Mouse (Mus musculus): Measurements from ENCODE around the gene Gm20388. TPM values are rescaled to one million over a fixed set of nuclear protein-coding genes. Genes with fewer than 3 reads are reported as not detected.
A peak's percentile ranks its signal among the peaks of the same experiment; 100 is the strongest.

Gm20388 gene
- polyA plus RNA-seq, 1 experiment from 2014 or later: not detected

DNA sequence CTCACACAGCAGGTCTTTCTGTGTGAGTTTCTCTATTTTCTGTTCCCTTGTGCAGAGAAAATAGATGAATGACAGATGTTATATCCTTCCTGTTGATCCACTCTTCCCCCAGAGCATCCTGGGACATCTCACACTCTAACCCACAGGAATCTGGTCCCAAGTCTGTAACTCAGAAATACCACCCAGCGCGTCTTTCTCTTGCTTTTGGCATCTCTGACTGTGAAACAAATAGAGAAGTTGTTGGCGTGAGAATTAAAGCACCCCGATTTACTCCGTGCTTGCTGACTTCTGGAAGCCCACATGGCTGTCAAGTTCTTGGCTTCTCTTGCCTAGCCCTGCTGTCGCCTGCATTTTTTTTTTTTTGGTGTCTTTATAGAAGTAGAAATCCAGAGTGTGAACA, 2867.1 kb downstream of the Gm20388 start:
- H3K27me3 ChIP-seq (ENCODE audit: control insufficient read depth, insufficient read depth, low read length): no peaks in the 10 kb centered on the region
- H3K4me1 ChIP-seq (replicated peaks; ENCODE audit: control insufficient read depth, insufficient read depth, low read length): peaks cover 9% of the 10 kb centered on the region
- DNase-seq (ENCODE audit: low spot score): no peak
- 87% methylated on average over 6 of the region's 6 CpGs for WGBS
- no peak overlapping the region for H3K4me3 ChIP-seq (replicated peaks; ENCODE audit: low read length)
- peaks cover 27% of the 10 kb centered on the region for H3K36me3 ChIP-seq (replicated peaks; ENCODE audit: control insufficient read depth, insufficient read depth)
- no peak for ATAC-seq (ENCODE audit: low FRiP score)
- H3K9ac ChIP-seq: no peak overlapping the region
- H3K27ac ChIP-seq: no peak overlapping the region
- no peaks in the 10 kb centered on the region for H3K9me3 ChIP-seq (ENCODE audit: control insufficient read depth, low read length)
- no peak overlapping the region for H3K4me2 ChIP-seq (replicated peaks)

DNA sequence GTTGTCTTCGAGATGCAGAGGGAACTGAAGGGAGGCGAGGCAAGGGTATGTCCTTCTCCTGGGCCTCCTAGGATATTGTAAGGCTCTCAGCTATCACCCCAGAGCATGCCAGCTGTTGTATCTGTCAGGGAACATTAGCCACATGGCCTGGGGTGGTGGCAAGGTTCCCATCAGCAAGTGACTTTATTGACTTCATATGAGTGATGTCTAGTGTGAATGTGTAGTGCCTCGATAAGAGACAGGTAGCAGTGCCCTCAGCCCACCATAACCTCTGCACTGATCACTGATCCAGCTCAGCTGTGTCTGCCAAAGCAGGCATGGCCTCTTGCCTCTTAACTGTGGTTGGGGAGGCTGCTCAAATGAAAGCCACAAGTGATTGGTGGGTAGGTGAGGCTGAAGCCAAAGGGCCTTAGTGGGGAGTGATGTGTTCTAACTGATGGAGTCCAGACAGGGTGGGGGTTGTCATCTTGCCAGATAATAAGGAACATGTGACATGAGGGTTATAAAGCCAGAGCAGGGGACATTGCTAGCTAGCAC, 2868.1 kb downstream of the Gm20388 start:
- Histone ChIP-seq H3K4me3 (replicated peaks; ENCODE audit: low read length) (no peak overlapping the region), H3K9ac (no peak overlapping the region), H3K27me3 (ENCODE audit: control insufficient read depth, insufficient read depth, low read length) (no peaks in the 10 kb centered on the region), H3K4me2 (replicated peaks) (no peak overlapping the region), H3K36me3 (replicated peaks; ENCODE audit: control insufficient read depth, insufficient read depth) (peaks cover 37% of the 10 kb centered on the region), H3K4me1 (replicated peaks; ENCODE audit: control insufficient read depth, insufficient read depth, low read length) (peaks cover 9% of the 10 kb centered on the region), H3K27ac (no peak overlapping the region), H3K9me3 (ENCODE audit: control insufficient read depth, low read length) (no peaks in the 10 kb centered on the region)
- DNase-seq (ENCODE audit: low spot score) (no peak), ATAC-seq (ENCODE audit: low FRiP score) (no peak)
- WGBS: 86% methylated on average over 3 of the region's 3 CpGs

DNA sequence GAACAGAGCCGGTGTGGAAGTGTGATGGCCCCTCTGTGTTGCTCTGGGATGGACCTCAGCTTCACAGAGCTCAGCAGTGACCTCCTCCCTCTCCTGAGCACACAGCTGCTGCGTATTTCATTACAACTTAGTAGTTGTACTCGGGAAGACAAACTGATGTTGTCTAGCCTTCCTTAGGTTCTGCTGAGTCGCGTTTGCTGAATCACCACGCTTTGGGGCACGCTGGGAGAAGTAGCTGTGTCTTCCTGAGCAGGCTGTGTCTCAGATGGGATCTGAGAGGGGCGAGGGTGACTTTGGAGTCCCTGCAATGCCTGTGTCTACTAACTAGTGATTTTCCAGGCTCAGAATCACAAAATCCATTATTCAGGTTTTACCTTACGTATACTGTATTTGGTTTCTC, 2868.6 kb downstream of the Gm20388 start:
- Histone ChIP-seq H3K4me1 (replicated peaks; ENCODE audit: control insufficient read depth, insufficient read depth, low read length) (peaks cover 9% of the 10 kb centered on the region), H3K9ac (no peak overlapping the region), H3K36me3 (replicated peaks; ENCODE audit: control insufficient read depth, insufficient read depth) (peaks cover 38% of the 10 kb centered on the region), H3K4me2 (replicated peaks) (no peak overlapping the region), H3K27me3 (ENCODE audit: control insufficient read depth, insufficient read depth, low read length) (no peaks in the 10 kb centered on the region), H3K4me3 (replicated peaks; ENCODE audit: low read length) (no peak overlapping the region), H3K9me3 (ENCODE audit: control insufficient read depth, low read length) (no peaks in the 10 kb centered on the region), H3K27ac (no peak overlapping the region)
- no peak for ATAC-seq (ENCODE audit: low FRiP score)
- no peak for DNase-seq (ENCODE audit: low spot score)
- WGBS: 81% methylated on average over 9 of the region's 9 CpGs

- DNase-seq (ENCODE audit: low spot score): no peak
- WGBS: 78% methylated on average over 1 of the region's 1 CpGs
- Histone ChIP-seq H3K27ac (no peak overlapping the region), H3K9ac (no peak overlapping the region), H3K9me3 (ENCODE audit: control insufficient read depth, low read length) (no peaks in the 10 kb centered on the region), H3K4me1 (replicated peaks; ENCODE audit: control insufficient read depth, insufficient read depth, low read length) (no peaks in the 10 kb centered on the region), H3K4me2 (replicated peaks) (no peak overlapping the region), H3K27me3 (ENCODE audit: control insufficient read depth, insufficient read depth, low read length) (no peaks in the 10 kb centered on the region), H3K4me3 (replicated peaks; ENCODE audit: low read length) (no peak overlapping the region), H3K36me3 (replicated peaks; ENCODE audit: control insufficient read depth, insufficient read depth) (peaks cover 69% of the 10 kb centered on the region)
- ATAC-seq (ENCODE audit: low FRiP score): no peak
Observed at GRCm38 (mm10) chr8:122784756-122785155, 2874.1 kb downstream of the Gm20388 start.

GRCm38 (mm10) chr8:122789796-122790195, 2879.2 kb downstream of the Gm20388 start:
- H3K27ac ChIP-seq: no peak overlapping the region
- no peaks in the 10 kb centered on the region for H3K27me3 ChIP-seq (ENCODE audit: control insufficient read depth, insufficient read depth, low read length)
- peaks cover 12% of the 10 kb centered on the region for H3K4me1 ChIP-seq (replicated peaks; ENCODE audit: control insufficient read depth, insufficient read depth, low read length)
- H3K4me2 ChIP-seq (replicated peaks): no peak overlapping the region
- no peak overlapping the region for H3K4me3 ChIP-seq (replicated peaks; ENCODE audit: low read length)
- WGBS: 93% methylated on average over 5 of the region's 5 CpGs
- no peak for ATAC-seq (ENCODE audit: low FRiP score)
- no peak for DNase-seq (ENCODE audit: low spot score)
- peaks cover 44% of the 10 kb centered on the region for H3K36me3 ChIP-seq (replicated peaks; ENCODE audit: control insufficient read depth, insufficient read depth)
- no peaks in the 10 kb centered on the region for H3K9me3 ChIP-seq (ENCODE audit: control insufficient read depth, low read length)
- H3K9ac ChIP-seq: no peak overlapping the region

- ATAC-seq (ENCODE audit: low FRiP score) (peak; percentile 74; the same call in 1 of the 2 replicates), DNase-seq (ENCODE audit: low spot score) (no peak)
- no peak overlapping the region for H3K4me2 ChIP-seq (replicated peaks)
- H3K27ac ChIP-seq: peak overlapping the region; percentile 86
- H3K9me3 ChIP-seq (ENCODE audit: control insufficient read depth, low read length): no peaks in the 10 kb centered on the region
- no peak overlapping the region for H3K4me3 ChIP-seq (replicated peaks; ENCODE audit: low read length)
- peaks cover 12% of the 10 kb centered on the region for H3K4me1 ChIP-seq (replicated peaks; ENCODE audit: control insufficient read depth, insufficient read depth, low read length)
- no peaks in the 10 kb centered on the region for H3K27me3 ChIP-seq (ENCODE audit: control insufficient read depth, insufficient read depth, low read length)
- peaks cover 30% of the 10 kb centered on the region; the same call in 1 of the 2 replicates for H3K36me3 ChIP-seq (replicated peaks; ENCODE audit: control insufficient read depth, insufficient read depth)
- 38% methylated on average over 18 of the region's 18 CpGs for WGBS
- peak overlapping the region; percentile 47 for H3K9ac ChIP-seq
Observed at GRCm38 (mm10) chr8:122793375-122794174, 2882.9 kb downstream of the Gm20388 start.

DNA sequence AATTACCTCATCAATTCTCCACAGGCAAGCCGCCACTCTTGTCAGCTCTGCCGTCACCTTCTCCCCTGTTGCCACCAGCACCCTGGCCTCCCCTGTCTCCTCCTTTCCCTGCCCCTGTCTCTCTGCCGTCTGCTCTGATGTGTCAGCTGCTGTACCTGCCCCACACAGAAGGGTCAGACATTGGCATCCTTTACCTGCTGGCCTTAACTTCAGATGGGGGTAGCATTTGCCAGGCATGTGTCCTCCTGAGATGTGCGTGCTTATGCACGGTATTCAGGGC, 2883.5 kb downstream of the Gm20388 start:
- ATAC-seq (ENCODE audit: low FRiP score) (peak; percentile 12; the same call in 1 of the 2 replicates), DNase-seq (ENCODE audit: low spot score) (no peak)
- peaks cover 25% of the 10 kb centered on the region; the same call in 1 of the 2 replicates for H3K36me3 ChIP-seq (replicated peaks; ENCODE audit: control insufficient read depth, insufficient read depth)

DNA sequence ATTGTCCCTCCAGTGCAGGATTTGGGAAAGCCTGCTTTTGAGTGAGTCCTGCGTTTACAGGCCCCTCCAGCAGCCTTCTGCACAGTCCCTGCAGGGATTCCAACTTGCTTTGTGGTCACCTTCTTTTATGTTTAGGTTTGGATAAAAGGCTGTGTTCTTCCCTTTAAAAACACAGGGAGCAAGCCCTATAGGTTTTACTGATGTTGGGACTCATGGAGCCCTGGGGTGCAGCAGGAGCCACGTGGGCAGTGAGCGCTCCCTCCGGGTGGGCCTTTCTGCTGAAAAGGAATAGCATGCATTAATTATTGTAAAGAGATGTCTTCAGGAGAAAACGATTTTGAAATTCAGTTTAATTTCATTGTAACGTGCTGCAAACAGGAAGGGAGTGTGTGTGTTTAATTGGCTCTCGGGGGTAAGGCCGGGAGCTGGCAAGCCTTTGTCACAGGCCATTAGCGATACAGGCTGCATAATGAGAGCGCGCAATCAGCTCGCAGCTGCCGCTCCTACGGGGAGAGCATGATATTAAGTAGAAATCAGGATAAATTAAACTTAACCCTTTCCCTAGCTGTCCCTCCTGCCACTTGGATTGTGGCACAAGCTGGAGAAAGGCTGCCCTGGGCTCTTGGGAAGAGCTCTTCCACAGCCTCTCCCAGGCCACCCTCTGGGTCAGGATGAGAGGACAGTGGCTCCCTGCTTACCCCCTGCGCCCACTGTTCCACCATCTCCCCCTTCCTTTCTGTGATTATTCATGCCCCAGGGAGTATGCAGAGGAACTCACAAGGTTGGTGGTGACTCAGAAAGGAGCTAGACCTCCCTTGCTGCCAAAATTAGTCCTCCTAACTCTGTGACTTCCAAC, 2893.5 kb downstream of the Gm20388 start:
- ATAC-seq (ENCODE audit: low FRiP score) (peak; percentile 88), DNase-seq (ENCODE audit: low spot score) (peak; percentile 75)
- peaks cover 51% of the 10 kb centered on the region for H3K4me1 ChIP-seq (replicated peaks; ENCODE audit: control insufficient read depth, insufficient read depth, low read length)
- 9% methylated on average over 15 of the region's 15 CpGs for WGBS
- 0 out of 2 replicates have a peak, but pooled peaks cover 3% of the 10 kb centered on the region for H3K36me3 ChIP-seq (replicated peaks; ENCODE audit: control insufficient read depth, insufficient read depth)
- no peaks in the 10 kb centered on the region for H3K9me3 ChIP-seq (ENCODE audit: control insufficient read depth, low read length)
- H3K27ac ChIP-seq: peak overlapping the region; percentile 93
- H3K27me3 ChIP-seq (ENCODE audit: control insufficient read depth, insufficient read depth, low read length): no peaks in the 10 kb centered on the region
- no peak overlapping the region for H3K4me3 ChIP-seq (replicated peaks; ENCODE audit: low read length)
- peak overlapping the region; percentile 35 for H3K4me2 ChIP-seq (replicated peaks)
- peak overlapping the region; percentile 4; the same call in 1 of the 2 replicates for H3K9ac ChIP-seq

More for the DNA sequence above, 2883.5 kb downstream of the Gm20388 start:
- Histone ChIP-seq H3K9me3 (ENCODE audit: control insufficient read depth, low read length) (no peaks in the 10 kb centered on the region), H3K9ac (peak overlapping the region; percentile 24; the same call in 1 of the 2 replicates), H3K27me3 (ENCODE audit: control insufficient read depth, insufficient read depth, low read length) (no peaks in the 10 kb centered on the region), H3K4me2 (replicated peaks) (no peak overlapping the region), H3K4me3 (replicated peaks; ENCODE audit: low read length) (no peak overlapping the region), H3K4me1 (replicated peaks; ENCODE audit: control insufficient read depth, insufficient read depth, low read length) (peaks cover 12% of the 10 kb centered on the region), H3K27ac (peak overlapping the region; percentile 86)
- WGBS: 40% methylated on average over 5 of the region's 5 CpGs

- H3K9me3 ChIP-seq (ENCODE audit: control insufficient read depth, low read length): no peaks in the 10 kb centered on the region
- H3K36me3 ChIP-seq (replicated peaks; ENCODE audit: control insufficient read depth, insufficient read depth): no peaks in the 10 kb centered on the region
- peaks cover 55% of the 10 kb centered on the region for H3K4me1 ChIP-seq (replicated peaks; ENCODE audit: control insufficient read depth, insufficient read depth, low read length)
- no peak overlapping the region for H3K4me3 ChIP-seq (replicated peaks; ENCODE audit: low read length)
- no peaks in the 10 kb centered on the region for H3K27me3 ChIP-seq (ENCODE audit: control insufficient read depth, insufficient read depth, low read length)
- ATAC-seq (ENCODE audit: low FRiP score) (peak; percentile 38), DNase-seq (ENCODE audit: low spot score) (peak; percentile 63)
- no peak overlapping the region for H3K9ac ChIP-seq
- H3K27ac ChIP-seq: peak overlapping the region; percentile 93
- no peak overlapping the region for H3K4me2 ChIP-seq (replicated peaks)
- 14% methylated on average over 3 of the region's 3 CpGs for WGBS
Observed at GRCm38 (mm10) chr8:122805349-122805748, 2894.7 kb downstream of the Gm20388 start.
